Mouse (Mus musculus) heart, postnatal 25 days (tissue): Measurements from ENCODE around the gene 4931440F15Rik. TPM values are rescaled to one million over a fixed set of nuclear protein-coding genes. Genes with fewer than 3 reads are reported as not detected.
"Not testable (repeated sequence)": the region's sequence is repeated elsewhere in the genome, so short reads cannot be mapped to it uniquely, and the experiment has no call there.

Experiments used
- DNase-seq: peaks from one replicate; pipeline ENCODE4 v3.0.0; 2022; ENCODE audit warnings: low spot score
- intact Hi-C: fragments of 180-260 bp; cut with DNase I; formaldehyde crosslinking; loops from one replicate; pipeline ENCODE4 v1.15.1; 2025
- total RNA-seq, 2 experiments: library from RNA; stranded (reverse); gene quantifications; 2 replicates each; pipeline ENCODE4 v1.2.3; 2021

4931440F15Rik gene
- 1 to 10 TPM; 1.8 to 2.3 TPM for total RNA-seq

DNA sequence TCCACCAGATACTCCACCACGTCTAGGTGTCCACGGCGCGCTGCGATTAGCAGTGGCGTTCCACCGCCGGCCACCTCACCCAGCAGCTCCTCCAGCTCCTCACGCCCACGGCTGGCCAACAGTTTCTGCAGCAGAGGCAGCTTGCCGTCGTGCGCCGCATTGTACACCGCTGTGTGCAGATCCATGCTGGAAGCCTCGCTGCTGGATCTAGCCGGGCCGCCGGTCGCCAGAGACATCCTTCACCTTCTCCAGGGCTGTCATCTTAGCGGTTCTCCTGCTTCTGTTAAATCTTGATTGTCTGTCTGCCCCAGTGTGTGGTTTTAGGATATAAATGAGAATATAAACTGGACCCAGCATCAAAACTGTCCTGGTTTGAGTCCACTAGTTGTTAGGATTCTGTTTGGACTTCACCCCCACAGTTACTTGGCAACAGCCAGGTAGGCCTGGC, at the start of gene 4931440F15Rik:
4931440F15Rik (minus strand) TSS at position 398 of the 448 bp plus-strand sequence.
- intact Hi-C loops, result not testable (repeated sequence)

DNA sequence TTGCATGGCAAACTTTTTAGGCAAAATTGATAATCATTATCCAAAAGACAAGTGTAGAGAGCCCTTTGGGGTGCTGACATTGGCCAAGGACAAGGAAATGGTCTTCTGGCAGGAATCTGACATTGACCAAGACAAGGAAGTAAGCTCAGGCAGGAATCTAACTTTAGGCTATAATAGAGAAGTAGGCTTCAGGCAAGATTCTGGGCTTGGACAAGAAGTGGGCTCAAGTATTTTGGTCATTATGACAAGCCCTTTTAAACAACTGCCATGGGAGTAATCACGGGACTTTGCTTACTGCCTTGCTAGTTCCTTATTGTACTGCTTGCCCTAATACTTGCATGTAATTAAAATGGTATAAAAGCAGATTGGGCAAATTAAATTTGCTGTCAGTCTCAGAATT, 49.3 kb upstream of the 4931440F15Rik start:
- intact Hi-C loops, DNase-seq: not testable (repeated sequence)

More for the DNA sequence above, at the start of gene 4931440F15Rik:
- not testable (repeated sequence) for DNase-seq

DNA sequence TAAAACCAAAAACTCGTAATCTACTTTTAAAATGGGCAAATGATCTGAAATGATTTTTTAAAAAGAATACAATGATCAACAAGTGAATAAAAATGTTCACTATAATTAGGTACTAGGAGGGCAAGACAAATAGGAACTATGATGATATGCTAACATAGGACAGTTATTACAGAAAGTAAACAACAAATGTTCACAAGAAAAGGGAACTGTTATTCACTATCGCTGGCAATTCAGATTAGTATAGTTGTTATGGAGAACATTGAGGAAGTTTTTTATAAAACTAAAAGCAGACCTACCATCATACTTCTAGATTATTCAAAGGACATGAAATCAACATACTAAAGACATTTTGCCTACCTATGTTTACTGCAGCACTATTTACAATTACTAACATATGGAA, 44.7 kb upstream of the 4931440F15Rik start:
- intact Hi-C loops, result no loop called here
- no peak for DNase-seq

DNA sequence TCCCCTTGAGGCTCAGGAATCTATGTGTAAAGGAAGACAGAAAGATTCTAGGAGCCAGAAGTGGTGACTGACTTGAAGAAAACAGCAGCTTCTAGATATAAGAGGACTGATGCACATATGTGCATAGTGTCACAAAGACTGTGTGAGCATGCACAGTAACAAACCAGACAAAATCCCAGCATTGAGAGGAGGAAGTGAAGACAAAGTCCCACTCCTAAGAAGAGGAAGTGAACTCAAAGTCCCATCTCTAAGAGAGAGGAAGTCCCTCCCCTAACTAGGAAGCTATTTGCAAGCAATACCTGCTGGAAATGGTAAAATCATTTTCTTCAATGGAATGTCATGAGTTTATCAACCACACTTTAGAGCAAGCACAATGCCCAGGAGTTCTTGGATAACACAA, 38.8 kb upstream of the 4931440F15Rik start:
- no peak for DNase-seq
- intact Hi-C loops, result loop anchor here (5.0 kb wide), 1 partner anchor 793 kb away; no protein-coding TSS in a partner anchor

DNA sequence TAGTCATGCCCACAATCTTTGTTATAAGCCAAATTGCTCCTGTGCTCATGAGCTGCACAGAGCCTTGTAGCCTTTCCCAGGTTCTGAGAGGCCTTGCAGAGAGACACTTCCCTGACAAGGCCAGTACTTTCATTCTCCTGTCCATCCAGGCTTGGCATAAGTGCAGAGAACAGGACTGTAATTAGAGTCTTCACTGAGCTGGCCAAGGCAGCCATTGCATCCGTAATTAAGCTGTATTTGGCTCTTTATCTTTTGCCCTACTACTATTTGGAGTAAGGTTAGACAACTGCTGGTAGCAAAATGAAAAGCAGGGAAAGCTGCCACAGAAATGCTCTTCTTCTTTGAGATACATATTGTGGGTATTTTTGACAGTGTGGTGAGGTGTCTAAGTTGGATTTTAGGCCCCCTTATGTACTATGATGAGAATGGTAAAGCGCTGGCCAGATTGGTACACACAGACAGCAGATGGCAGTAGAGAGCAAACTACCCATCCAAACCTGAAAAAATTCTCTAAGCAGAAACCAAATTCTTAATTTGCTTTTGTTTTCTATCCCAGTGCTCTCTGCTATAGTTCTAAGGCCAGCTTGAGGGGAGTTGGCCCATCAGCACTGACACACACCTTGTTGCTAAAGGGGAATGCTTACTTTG, 36.4 kb upstream of the 4931440F15Rik start:
- intact Hi-C loops, result loop anchor here (2.0 to 5.0 kb wide), 2 partner anchors 23 to 795 kb away; no protein-coding TSS in a partner anchor
- DNase-seq, result no peak

DNA sequence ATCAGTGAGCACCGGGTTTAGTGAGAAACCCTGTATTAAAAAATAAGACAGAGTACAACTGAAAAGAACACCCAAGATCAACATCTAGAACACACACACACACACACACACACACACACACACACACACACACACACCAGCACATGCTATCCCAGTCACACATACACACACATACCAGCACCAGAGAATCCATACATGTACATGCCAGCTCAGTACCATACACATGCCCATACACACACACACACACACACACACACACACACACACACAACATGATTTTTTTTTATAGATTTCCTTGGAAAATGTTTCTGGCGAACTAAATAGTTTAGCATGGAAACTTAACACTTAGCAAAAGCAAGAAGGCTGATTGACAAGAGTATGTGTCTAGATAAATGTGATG, 35.6 kb upstream of the 4931440F15Rik start:
- no peak for DNase-seq
- intact Hi-C loops, result loop anchor here (5.0 kb wide), 1 partner anchor 796 kb away; no protein-coding TSS in a partner anchor

DNA sequence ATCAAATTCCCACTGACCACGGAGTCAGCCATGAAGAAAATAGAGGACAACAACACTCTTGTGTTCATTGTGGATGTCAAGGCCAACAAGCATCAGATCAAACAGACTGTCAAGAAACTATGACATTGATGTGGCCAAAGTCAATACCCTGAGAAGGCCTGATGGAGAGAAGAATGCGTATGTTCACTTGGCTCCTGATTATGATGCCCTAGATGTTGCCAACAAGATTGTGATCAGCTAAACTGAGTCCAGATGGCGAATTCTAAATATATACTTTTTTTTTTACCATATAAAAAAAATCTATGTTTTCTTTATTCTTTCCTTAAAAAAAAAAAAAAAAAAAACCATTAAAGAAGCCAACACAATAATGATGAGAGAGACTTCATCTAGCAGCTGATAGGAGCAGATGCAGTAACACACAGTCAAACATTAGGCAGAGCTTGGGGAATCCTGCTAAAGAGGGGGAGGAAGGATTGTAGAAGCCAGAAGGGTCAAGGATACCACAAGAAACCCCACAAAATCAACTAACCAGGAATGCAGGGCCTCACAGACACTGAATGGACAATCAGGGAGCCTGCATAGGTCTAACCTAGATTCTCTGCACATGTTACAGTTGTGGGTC, 15.2 kb upstream of the 4931440F15Rik start:
- no peak for DNase-seq
- intact Hi-C loops, result no loop called here

DNA sequence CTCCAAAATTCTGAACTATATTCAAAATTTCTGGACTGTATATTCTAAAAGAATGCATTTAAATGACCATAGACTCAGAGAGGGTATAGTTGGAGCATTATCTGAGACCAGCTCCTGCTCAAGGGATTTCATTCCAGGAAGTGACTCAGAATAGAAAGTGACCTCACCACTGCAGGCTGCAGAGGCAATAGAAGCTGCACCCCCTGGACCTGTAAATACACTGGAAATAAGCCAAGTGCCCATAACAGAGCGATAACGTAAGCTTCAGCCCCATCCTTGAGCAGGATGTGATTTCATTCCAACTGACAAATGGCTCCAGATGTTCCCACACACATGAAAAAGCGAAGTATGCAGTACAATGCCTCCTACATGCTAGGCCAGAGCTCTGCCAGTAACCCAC, 14.3 kb upstream of the 4931440F15Rik start:
- intact Hi-C loops, result no loop called here
- peak; percentile 27 for DNase-seq

DNA sequence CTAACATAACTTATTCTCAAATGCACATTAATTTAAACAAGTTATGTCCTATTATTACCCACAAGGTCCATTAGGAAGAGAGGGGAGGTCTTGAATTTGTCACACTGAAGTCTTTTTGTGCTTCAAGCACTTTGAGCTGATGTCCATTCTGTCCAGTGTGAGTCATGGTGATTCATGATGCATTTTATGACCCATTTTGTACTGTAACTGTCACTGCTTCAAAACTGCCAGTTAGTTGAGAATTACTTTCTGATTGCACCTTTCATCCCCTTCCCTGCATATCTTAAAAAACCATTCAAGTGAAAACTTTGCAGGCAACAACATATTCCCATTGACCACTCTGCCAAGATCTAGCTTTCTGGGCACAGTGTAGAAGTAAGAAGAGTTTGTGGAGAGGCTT, 11.6 kb upstream of the 4931440F15Rik start:
- DNase-seq, result no peak
- intact Hi-C loops, result no loop called here

DNA sequence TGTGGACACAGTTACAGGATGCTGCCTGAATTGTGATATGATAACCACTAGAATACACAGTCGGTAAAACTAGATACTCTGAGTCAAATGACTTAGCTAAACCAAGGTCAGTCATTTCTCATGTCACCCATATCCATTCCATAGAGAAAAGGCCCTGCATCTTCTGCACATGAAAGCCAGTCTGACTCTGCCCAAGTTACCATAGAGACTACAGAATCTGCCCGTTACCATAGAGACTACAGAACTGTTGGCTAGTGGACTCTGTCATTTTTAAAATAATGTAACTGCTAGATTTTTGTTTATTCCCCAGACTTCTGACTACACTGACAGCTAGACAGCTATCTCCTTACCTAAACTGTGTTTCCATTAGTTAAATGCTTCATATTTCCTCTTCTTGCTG, 2.3 kb upstream of the 4931440F15Rik start:
- intact Hi-C loops, result no loop called here
- DNase-seq, result no peak

DNA sequence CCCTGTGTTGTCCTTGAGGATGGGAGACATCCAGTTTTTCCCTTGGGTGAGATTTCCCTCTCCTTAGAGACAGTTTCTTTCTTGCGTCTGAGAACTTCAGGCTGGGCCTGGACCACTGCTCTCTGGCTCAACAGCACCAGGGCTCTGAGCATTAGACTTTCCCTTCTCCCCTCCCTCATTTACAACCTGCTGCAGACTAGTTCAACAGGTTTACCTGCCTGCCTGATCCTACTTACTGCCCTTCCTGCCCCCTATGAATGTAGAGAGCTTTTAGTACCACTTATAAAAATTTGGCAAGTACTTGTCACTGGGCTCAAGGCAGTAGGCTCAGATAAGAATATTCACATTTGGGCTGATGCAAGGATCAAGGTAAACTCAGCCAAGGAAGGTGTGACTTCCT, 533 bp upstream of the 4931440F15Rik start:
- intact Hi-C loops, result no loop called here
- DNase-seq, result no peak

DNA sequence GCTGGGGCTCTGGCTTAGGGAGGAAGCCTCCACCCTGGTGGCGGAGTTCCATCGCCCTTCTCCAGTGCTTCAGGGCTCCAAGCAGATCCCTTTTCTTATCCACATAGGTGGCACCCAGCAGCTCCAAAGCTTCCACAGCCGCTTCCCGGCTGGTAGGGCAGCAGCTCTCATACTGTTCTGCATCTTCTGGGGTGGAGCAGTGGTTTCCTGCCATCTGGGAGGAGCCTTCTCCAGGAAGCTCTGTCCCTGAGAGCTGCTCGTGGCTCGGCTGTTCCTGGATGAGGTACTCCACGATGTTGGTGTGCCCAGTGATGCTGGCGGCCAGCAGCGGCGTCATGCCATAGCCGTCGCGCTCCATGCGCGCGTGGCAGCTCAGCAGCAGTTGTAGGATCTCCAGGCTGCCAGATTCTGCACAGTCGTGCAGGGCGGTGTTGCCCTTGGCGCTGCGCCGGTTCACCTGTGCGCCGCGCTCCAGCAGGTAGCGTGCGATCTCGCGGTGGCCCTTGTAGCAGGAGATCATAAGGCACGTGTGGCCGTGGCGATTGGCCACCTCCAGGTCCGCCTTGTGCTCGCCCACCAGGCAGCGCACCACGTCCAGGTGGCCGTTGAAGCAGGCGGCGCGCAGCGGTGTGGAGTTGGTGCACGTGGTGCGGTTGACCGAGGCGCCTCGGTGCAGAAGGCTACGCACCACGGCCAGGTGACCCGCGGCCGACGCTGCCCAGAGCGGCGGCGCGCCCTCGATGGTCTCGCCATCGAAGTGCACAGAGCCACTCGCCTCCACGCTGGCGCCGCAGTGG, 796 bp downstream of the 4931440F15Rik start:
- intact Hi-C loops, DNase-seq: not testable (repeated sequence)

DNA sequence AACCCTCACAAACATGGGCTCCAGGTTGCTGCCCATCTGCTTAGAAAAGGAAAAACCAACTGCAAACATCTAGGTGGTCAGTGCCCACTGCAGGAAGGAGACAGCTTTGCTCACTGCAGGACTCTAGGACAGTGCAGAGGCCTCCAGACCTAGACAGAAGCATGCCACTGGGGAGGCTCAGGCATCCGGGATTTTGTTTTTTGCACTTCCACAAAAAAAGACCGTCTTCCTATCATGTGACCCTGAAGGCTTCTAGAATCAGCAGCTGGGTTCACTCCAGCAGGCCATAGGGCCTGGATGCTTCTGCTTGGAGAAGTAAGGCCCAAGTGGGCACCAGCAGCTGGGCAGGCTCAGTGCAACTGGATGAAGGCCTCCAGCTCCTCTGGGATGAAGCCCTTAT, 2.3 kb downstream of the 4931440F15Rik start:
- DNase-seq, result no peak
- intact Hi-C loops, result no loop called here

DNA sequence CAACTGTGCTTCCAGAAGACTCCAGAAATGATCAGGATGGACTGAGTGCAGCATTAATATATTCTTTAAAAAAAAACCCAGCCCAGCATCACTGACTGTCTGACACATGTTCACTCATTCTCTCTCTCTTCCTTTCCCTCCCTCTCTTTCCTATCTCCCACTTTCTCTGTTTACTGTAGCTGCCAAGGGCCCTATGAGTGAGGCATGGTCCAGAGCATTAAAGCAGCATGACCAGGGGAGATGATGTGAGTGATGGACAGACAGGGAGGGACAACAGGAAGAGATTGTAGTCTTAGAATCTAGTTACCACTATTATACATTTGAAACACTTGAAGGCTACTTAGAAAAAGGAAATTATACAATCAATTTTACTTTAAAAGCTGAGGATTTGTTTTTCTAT, 9.8 kb downstream of the 4931440F15Rik start:
- intact Hi-C loops, result no loop called here

DNA sequence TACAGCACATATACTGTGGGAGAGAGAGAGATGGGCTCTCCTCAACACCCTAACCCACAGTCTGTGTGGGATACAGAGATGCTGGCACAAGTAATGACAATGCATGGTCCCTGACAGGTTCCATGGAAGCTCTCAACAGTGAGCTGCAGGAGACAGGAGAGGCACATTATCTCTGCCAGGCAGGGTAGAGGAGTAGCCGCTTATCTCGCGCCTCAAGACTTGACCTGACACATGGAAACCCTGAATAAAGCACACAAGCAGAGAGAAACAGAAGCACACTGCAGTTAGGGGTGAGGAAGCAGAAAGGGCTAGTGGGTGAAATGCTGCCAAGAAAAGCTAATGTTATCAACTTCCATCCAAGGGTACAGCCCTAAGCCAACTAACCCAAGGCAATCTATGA, 10.2 kb downstream of the 4931440F15Rik start:
- DNase-seq, result no peak
- intact Hi-C loops, result no loop called here

More for the DNA sequence above, 9.8 kb downstream of the 4931440F15Rik start:
- DNase-seq, result no peak

DNA sequence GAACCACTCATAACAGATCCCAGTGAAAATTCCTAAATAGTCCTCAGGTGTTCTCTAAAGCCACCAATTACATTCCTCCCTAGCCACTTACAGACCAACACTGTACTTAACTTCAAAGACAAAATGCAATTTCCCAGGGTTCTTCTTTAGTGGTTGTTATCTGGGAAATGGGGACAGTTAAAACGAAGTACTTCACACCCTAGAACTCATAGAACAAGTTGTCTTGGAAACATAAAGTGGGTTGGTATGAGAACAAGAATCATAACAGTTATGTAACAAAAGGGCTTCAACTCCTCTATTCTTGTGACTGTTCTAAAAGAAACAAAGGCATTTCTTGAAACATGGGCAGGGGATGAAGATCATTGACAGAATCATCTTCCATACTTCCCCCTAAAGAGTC, 12.2 kb downstream of the 4931440F15Rik start:
- intact Hi-C loops, result loop anchor here (5.0 kb wide), 1 partner anchor 69 kb away; no protein-coding TSS in a partner anchor
- no peak for DNase-seq

DNA sequence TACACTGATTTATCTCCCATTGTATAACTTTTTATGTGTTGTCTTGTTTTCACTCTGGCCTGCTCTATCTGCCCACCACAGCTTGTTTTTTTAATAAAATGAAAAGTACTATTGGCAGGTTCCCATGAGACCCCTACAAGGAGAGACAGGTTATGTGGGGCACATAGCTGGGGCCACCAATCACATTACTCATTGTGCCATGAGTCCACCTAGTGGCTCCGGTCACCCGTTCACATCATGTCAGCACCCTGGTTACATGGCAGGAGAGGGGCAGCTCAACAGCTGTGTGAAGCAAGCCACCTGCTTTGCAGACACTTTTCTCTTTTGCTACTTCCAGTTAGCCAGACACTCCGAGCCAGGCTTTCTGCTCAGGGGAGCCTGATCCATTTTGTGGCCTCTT, 13.0 kb downstream of the 4931440F15Rik start:
- intact Hi-C loops, result loop anchor here (5.0 kb wide), 1 partner anchor 70 kb away; no protein-coding TSS in a partner anchor

DNA sequence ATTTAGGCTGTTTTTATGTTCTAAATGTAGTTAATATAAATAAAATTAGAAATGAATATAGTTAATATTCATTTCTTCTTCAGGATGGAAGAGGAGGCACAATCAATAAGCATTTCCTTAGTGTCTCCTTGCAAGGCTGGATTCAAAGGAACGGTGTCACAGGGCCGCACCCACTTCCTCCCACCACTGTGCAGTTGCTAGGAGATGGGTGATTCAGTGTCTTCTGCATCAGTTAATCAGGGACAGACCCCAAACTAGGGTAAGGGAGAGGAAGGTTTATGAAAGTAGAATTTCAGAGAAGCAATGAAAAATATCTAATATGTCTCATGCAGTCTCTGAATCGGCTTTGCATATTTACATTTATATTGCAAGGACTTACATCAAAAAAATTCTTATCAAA, 15.1 kb downstream of the 4931440F15Rik start:
- DNase-seq, result no peak
- intact Hi-C loops, result loop anchor here (5.0 kb wide), 1 partner anchor 72 kb away; no protein-coding TSS in a partner anchor

More for the DNA sequence above, 13.0 kb downstream of the 4931440F15Rik start:
- DNase-seq, result no peak

DNA sequence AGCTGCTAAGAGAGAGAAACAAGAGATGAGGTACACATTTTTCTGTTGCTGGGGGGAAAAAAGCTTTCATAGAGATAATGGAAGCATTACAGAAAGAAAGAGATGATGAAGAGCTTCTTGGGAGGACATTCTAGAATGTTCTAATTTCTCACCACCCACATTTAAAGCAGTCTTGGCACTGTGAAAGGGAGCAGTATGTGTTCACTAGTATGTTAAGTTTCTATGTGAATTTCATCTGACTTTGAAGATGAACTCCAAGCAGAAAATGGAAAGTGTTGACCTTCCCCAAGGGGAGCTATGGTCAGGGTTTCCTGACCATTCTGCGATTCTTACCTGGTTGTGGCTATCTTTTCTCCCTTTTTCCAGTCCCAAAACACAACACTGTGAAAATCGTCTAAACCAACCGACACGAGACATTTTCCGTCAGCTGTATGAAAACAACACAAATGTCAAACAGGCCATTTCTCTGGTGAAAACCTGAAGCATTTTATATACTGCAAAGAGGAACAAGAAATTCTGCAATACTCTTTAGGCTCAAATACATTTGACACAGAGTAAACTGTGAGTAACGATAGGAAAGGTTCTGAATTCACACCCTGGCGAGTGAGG, 16.4 kb downstream of the 4931440F15Rik start:
- intact Hi-C loops, result no loop called here
- no peak for DNase-seq
